Mouse (Mus musculus): Measurements from ENCODE around the gene Fam168b. TPM values are rescaled to one million over a fixed set of nuclear protein-coding genes. Genes with fewer than 3 reads are reported as not detected.

Gene Fam168b
- polyA plus RNA-seq, 1 experiment = 399 TPM

DNA sequence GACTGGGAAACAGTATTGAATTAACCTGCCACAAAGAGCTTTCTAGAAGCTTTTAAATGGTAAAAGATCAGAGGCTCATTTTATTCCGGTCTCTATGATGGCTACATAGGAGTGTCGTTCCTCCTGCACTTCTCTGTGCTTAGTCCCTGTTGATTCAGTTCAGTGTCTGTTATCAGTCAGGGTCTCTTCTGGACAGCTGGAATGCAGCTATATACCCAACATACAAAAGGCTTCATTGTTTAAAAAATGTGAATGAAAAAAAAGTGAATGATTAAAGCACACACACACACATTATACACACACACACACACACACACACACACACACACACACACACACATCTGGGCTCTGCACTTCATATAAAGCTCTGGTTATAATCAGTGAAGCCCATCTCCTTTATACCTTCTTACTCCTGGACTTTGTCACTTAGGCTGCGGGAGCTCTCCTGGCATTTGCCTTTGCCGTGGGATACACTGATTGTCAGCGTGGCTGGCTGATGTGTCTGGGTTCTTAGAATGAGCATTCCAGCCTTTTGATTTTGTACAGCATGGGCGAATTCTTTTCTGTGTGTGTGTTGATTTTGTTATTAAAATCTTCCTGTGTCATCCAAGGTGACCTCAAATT, 59.2 kb downstream of the Fam168b start:
- DNase-seq (ENCODE audit: low read depth) = no peak
- TF ChIP-seq POLR2A (IDR thresholded peaks at IDR 0.05; ENCODE audit: borderline replicate concordance, extremely low read depth, insufficient read depth, insufficient read length, poor library complexity, severe bottlenecking) (no peak), CTCF (IDR thresholded peaks at IDR 0.05; ENCODE audit: borderline replicate concordance, extremely low read depth, insufficient read depth, insufficient read length) (no peak)

DNA sequence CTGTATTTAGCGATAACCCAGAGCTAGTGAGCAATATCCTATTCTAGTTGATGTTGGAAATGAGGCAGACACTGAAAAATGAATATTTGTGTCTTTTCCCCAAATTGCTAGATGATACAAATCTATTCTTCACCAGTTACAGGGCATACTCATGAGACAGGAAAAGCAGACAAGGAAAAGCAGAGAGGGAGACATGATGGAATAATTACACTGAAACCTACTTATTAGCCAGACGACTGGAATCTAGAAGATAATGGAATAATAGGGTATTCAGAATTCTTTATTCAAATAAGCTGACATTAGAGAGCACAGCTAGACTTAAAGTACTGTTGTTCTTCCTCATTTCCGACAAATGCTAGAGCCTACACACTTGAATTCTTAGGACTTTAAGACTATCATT, 67.0 kb downstream of the Fam168b start:
- peak; percentile 35 for DNase-seq (ENCODE audit: low read depth)
- TF ChIP-seq POLR2A (IDR thresholded peaks at IDR 0.05; ENCODE audit: borderline replicate concordance, extremely low read depth, insufficient read depth, insufficient read length, poor library complexity, severe bottlenecking) (no peak), CTCF (IDR thresholded peaks at IDR 0.05; ENCODE audit: borderline replicate concordance, extremely low read depth, insufficient read depth, insufficient read length) (no peak)

DNA sequence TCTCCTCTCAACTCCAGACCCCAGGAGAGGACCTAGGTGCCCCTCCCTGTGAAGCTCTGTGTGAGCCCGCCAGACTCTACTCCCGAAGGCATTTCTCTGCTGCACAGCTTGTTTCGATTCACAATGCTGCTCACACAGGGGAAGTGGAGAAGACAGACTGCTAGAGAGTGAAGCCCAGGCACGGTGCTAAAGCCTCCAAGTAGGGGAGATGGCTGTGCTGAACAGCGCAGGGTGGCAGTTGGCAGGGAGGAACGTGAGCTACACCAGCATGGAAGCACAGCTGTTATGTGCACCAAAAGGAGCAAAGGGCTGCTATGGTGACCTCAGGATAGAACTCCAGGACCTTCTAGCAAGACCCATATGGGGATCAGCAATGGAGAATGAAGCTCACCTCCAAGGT, 74.0 kb downstream of the Fam168b start:
- no peak for DNase-seq (ENCODE audit: low read depth)
- TF ChIP-seq CTCF (IDR thresholded peaks at IDR 0.05; ENCODE audit: borderline replicate concordance, extremely low read depth, insufficient read depth, insufficient read length) (no peak), POLR2A (IDR thresholded peaks at IDR 0.05; ENCODE audit: borderline replicate concordance, extremely low read depth, insufficient read depth, insufficient read length, poor library complexity, severe bottlenecking) (no peak)

DNA sequence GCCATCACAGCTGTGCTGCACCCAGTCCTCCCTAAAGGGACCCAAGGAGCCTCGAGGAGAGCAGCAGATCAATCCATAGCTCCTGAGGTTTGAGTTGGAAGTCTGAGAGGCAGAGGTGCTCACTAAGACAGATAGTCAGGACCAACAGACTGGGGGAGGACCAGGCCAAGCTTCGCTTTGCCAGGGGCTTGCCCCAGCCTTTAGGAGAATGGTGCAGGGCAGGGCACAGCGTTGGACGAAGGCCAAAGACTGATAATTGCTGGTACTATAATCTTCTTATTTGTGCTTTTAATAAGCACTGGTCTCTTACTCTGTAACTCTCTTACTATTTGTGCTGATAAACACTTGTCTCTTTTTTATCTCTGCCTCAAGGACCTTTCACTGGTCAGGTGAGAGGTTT, 75.0 kb downstream of the Fam168b start:
- TF ChIP-seq POLR2A (IDR thresholded peaks at IDR 0.05; ENCODE audit: borderline replicate concordance, extremely low read depth, insufficient read depth, insufficient read length, poor library complexity, severe bottlenecking) (no peak), CTCF (IDR thresholded peaks at IDR 0.05; ENCODE audit: borderline replicate concordance, extremely low read depth, insufficient read depth, insufficient read length) (no peak)
- DNase-seq (ENCODE audit: low read depth) = no peak

DNA sequence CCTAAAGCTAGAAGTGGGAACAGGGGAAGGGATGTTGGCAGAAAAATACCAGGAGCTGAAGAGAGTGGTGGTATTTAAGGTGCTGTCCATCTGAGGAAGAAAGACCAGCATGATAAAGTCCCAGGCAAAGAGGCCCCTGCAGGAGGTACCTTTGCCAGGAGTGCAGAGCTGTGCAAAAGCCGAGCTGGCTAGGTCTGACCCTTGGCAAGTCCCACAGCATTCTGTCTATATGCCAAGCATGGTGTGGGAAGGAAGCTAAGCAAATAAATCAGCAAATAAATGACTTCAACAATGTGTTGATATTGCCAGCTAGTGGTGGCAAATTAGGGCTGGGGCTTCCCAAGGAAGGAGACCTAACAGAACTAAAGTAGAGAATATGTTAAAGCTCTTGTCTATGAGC, 76.0 kb downstream of the Fam168b start:
- TF ChIP-seq CTCF (IDR thresholded peaks at IDR 0.05; ENCODE audit: borderline replicate concordance, extremely low read depth, insufficient read depth, insufficient read length) (no peak), POLR2A (IDR thresholded peaks at IDR 0.05; ENCODE audit: borderline replicate concordance, extremely low read depth, insufficient read depth, insufficient read length, poor library complexity, severe bottlenecking) (no peak)
- DNase-seq (ENCODE audit: low read depth) = no peak

Other genes starting within 250 kb of the Fam168b start
- 40.4 and 43.9 TPM in 2 replicates for gene Plekhb2, start 6.9 kb upstream of the Fam168b start, polyA plus RNA-seq (2012; rRNA removed)

Data from brain, embryonic 14.5 days (tissue).